Mouse (Mus musculus) thymus, adult 2 months (tissue): ENCODE results near the gene Ugt3a2.

Experiments used
- CTCF ChIP-seq: fragments of 200-500 bp; IDR thresholded peaks from 2 replicates; pipeline ENCODE4 v1.5.1; 2012; ENCODE audit warnings: mild to moderate bottlenecking, control low read depth, low read length, moderate library complexity, borderline replicate concordance; ENCODE audit not compliant: control insufficient read depth, poor library complexity, insufficient read depth; ENCODE audit errors: extremely low read depth
- POLR2A ChIP-seq: fragments of 200-500 bp; IDR thresholded peaks from 2 replicates; pipeline ENCODE4 v1.6.1; 2012; ENCODE audit warnings: mild to moderate bottlenecking, low read length, control low read depth, moderate library complexity; ENCODE audit not compliant: control insufficient read depth, poor library complexity, insufficient read depth; ENCODE audit errors: extremely low read depth

DNA sequence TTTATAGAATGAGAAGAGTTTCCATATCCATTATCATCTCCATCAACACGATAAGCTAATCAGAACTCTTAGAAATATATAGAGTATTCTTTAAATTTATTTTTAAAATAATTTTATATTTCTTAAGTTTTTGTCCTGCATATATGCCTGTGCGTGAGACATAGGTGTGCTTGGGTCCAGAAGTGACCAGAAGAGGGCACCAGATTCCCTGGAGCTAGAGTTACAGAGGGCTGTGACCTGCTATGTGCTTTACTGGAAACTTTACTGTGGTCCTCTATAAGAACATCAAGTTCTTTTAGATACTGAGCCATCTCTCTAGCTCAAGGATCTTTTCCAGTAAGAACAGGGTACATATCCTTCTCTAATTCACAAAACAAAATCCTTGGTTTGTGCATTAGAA is 27.5 kb downstream of the Ugt3a2 start:
- TF ChIP-seq CTCF (no peak), POLR2A (no peak)
